Mouse (Mus musculus) heart, embryonic 12.5 days (tissue): ENCODE measurements around the gene Fmnl2. TPM values are rescaled to one million over a fixed set of nuclear protein-coding genes. Genes with fewer than 3 reads are reported as not detected.
A peak's percentile ranks its signal among the peaks of the same experiment; 100 is the strongest.

ENCODE experiments used
- ATAC-seq: fragments of 200-750 bp; cut with Nextera tagmentation; 2 replicates; pipeline ENCODE4 v1.8.0; 2017; ENCODE audit warnings: moderate TSS enrichment, moderate library complexity; ENCODE audit not compliant: insufficient number of reproducible peaks, low FRiP score
- H3K27ac ChIP-seq: fragments of 300-500 bp; sonication (generic); 2 replicates; pipeline ENCODE4 v1.5.1; 2016; ENCODE audit warnings: mild to moderate bottlenecking, moderate library complexity; ENCODE audit not compliant: poor library complexity, severe bottlenecking
- H3K27me3 ChIP-seq: fragments of 300-500 bp; sonication (generic); replicated peaks from 2 replicates; pipeline ENCODE4 v1.6.1; 2016; ENCODE audit warnings: mild to moderate bottlenecking, moderate library complexity
- H3K36me3 ChIP-seq: fragments of 300-500 bp; sonication (generic); 2 replicates; pipeline ENCODE4 v1.6.1; 2016; ENCODE audit warnings: mild to moderate bottlenecking, moderate library complexity
- H3K4me1 ChIP-seq: fragments of 300-500 bp; sonication (generic); replicated peaks from 2 replicates; pipeline ENCODE4 v1.6.1; 2016; ENCODE audit warnings: mild to moderate bottlenecking
- H3K4me2 ChIP-seq: fragments of 300-500 bp; sonication (generic); 2 replicates; pipeline ENCODE4 v1.6.1; 2016; ENCODE audit warnings: mild to moderate bottlenecking, moderate library complexity
- H3K4me3 ChIP-seq: fragments of 300-500 bp; sonication (generic); 2 replicates; pipeline ENCODE4 v1.5.1; 2016; ENCODE audit warnings: mild to moderate bottlenecking
- H3K9ac ChIP-seq: fragments of 300-500 bp; sonication (generic); 2 replicates; pipeline ENCODE4 v1.6.1; 2016; ENCODE audit warnings: mild to moderate bottlenecking, moderate library complexity
- H3K9me3 ChIP-seq: fragments of 300-500 bp; sonication (generic); replicated peaks from 2 replicates; pipeline ENCODE4 v1.6.1; 2016; ENCODE audit warnings: mild to moderate bottlenecking, moderate library complexity
- WGBS: fragments of 180-500 bp; shearing (Covaris S2); methylation state at CpG from one replicate; pipeline ENCODE4 v1.1.7; 2016; 5-methylcytosine and 5-hydroxymethylcytosine counted together
- polyA plus RNA-seq: library from polyadenylated mRNA; unstranded; fragments of >200 nt; fragmentation: Nextera tagmentation; extraction: Ambion mirVana; gene quantifications from 2 replicates; pipeline ENCODE4 v1.2.1, GENCODE M21; 2016

The Fmnl2 gene
- polyA plus RNA-seq, 1 experiment from 2014 or later, result 1.1 TPM

DNA sequence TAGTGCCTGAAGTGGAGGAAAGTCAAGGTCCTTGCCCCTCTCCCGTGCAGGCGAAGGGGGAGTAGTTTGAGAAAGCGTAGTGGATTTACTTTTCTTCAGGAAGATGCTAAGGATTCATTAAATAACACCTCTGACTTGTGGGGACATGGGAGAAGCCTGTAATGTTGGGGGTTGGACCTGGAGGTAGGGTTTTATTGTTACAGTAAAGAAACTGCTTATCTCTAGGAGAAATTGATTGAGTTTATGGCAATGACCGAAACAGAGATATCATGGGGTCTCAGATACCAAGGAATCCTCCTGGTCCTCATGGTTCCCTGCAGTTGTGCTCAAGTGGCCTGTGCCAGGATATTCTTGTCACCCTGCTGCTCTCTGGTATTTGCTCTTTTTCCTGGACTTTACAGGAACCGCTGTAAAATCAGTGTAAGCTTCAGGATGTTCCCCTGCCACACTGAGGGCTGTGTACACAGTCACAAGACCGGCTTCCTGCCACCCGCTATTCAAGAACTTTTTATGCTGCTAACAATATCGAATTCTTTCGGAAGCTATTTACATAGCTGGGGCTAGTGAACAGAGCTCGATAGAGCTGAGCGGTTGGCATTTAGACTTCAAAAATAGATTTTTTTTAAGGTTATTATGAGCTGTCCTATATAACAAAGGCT lies 130.1 kb downstream of the Fmnl2 start:
- no peaks in the 10 kb centered on the region for H3K36me3 ChIP-seq
- H3K27me3 ChIP-seq, result no peaks in the 10 kb centered on the region
- H3K9ac ChIP-seq, result no peak overlapping the region
- H3K4me1 ChIP-seq, result peaks cover 15% of the 10 kb centered on the region
- no peak overlapping the region for H3K4me2 ChIP-seq
- WGBS, result 67% methylated on average over 11 of the region's 11 CpGs
- H3K4me3 ChIP-seq, result no peak overlapping the region
- no peak overlapping the region for H3K27ac ChIP-seq
- peak; percentile 39; the same call in 1 of the 2 replicates for ATAC-seq
- H3K9me3 ChIP-seq, result no peaks in the 10 kb centered on the region

DNA sequence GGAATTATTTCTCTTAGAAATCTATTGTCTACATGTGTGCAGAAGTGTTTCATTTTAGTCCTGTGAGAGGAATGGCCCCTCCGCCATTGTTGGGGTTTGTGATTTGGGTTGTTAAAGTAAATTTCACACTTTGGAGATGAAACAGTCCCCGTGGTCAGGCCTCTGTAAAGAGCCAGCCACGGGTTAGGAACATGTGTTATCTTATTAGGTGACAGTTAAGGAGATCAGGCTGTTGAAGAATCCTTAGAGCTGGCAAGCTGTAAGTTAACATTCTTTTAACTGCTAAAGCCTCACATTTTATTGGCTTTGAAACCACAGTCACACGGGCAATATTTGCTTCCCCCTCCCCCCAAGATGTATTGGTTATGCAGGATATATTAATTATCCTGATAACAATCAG lies 131.7 kb downstream of the Fmnl2 start:
- Histone ChIP-seq H3K27me3 (no peaks in the 10 kb centered on the region), H3K9ac (no peak overlapping the region), H3K9me3 (no peaks in the 10 kb centered on the region), H3K4me2 (no peak overlapping the region), H3K4me1 (peaks cover 15% of the 10 kb centered on the region), H3K4me3 (no peak overlapping the region), H3K27ac (no peak overlapping the region), H3K36me3 (no peaks in the 10 kb centered on the region)
- no peak for ATAC-seq
- WGBS, result 59% methylated on average over 4 of the region's 4 CpGs

- Histone ChIP-seq H3K4me1 (0 out of 2 replicates have a peak, but pooled peaks cover 4% of the 10 kb centered on the region), H3K9ac (no peak overlapping the region), H3K4me2 (no peak overlapping the region), H3K36me3 (no peaks in the 10 kb centered on the region), H3K27me3 (no peaks in the 10 kb centered on the region), H3K4me3 (no peak overlapping the region), H3K9me3 (no peaks in the 10 kb centered on the region), H3K27ac (no peak overlapping the region)
- 61% methylated on average over 9 of the region's 9 CpGs for WGBS
- ATAC-seq, result no peak
These were observed 133.4 kb downstream of the Fmnl2 start for GRCm38 (mm10) chr2:52990874-52991687.

- Histone ChIP-seq H3K4me2 (no peak overlapping the region), H3K4me1 (0 out of 2 replicates have a peak, but pooled peaks cover 4% of the 10 kb centered on the region), H3K9ac (no peak overlapping the region), H3K27ac (no peak overlapping the region), H3K9me3 (no peaks in the 10 kb centered on the region), H3K36me3 (no peaks in the 10 kb centered on the region), H3K27me3 (no peaks in the 10 kb centered on the region), H3K4me3 (no peak overlapping the region)
- no peak for ATAC-seq
- 53% methylated on average over 5 of the region's 5 CpGs for WGBS
These were observed 134.1 kb downstream of the Fmnl2 start for GRCm38 (mm10) chr2:52991688-52992194.

DNA sequence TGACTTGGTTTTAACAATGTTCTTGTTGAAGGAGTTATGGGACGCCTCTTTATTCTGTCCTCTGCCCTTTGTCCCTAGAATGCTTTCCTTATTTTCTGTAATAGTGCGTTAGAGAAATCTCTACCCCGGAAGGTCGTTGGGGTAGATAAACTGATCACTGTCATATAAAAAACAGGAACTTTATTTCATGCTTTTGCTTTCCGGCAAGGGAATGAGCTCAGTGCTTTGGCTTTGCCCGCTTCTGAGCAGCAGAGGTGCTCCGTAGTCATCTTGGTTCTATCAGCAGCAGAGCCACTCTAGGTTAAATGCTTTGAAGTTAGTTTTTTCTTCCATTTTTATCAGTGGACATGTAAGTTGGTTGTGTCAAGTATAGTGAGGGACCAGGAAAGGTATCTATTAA lies 135.6 kb downstream of the Fmnl2 start:
- no peak for ATAC-seq
- 71% methylated on average over 7 of the region's 7 CpGs for WGBS
- Histone ChIP-seq H3K4me3 (no peak overlapping the region), H3K27me3 (no peaks in the 10 kb centered on the region), H3K9ac (no peak overlapping the region), H3K36me3 (no peaks in the 10 kb centered on the region), H3K9me3 (no peaks in the 10 kb centered on the region), H3K4me1 (0 out of 2 replicates have a peak, but pooled peaks cover 4% of the 10 kb centered on the region), H3K27ac (no peak overlapping the region), H3K4me2 (no peak overlapping the region)

GRCm38 (mm10) chr2:52994526-52994925 lies 136.9 kb downstream of the Fmnl2 start:
- Histone ChIP-seq H3K27ac (no peak overlapping the region), H3K36me3 (no peaks in the 10 kb centered on the region), H3K4me2 (no peak overlapping the region), H3K4me1 (0 out of 2 replicates have a peak, but pooled peaks cover 4% of the 10 kb centered on the region), H3K27me3 (no peaks in the 10 kb centered on the region), H3K9me3 (no peaks in the 10 kb centered on the region), H3K9ac (no peak overlapping the region), H3K4me3 (no peak overlapping the region)
- WGBS, result 80% methylated on average over 9 of the region's 9 CpGs
- no peak for ATAC-seq

DNA sequence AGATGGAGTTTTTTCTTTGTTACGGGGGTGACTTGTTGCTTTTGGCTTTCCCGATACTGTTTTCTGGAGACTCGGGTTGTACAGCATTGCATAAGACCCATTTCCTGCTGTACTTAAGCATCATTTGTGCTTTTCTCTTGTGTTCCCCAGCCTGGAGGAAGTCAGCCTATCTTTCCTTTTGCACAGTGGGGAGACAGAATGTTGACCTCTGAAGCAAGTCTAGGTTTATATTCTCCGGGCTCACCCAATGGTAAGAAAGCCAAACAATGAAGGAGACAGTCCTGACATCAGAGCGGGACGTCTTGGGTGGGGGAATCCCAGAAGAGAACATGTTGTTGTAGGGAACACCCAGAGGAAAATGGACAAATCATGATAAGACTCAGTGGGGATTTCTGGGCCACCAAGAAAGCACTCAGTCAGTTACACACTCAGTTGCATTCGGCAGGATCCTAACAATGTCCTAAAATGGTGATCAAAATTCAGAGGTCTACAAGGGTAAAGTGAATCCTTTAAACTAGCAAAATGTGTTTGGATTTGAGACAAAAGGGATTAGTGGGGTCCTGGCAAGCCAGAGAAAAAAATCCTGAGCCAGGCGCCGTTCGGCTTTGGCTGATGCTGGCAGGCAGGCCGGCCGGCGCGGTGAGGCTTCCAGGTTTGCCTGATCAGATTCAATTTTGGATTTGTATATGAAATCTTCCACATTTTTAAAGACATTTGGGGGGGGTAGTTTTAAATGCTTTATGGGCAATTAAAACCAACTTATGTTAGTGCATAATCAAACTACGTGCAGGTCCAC lies 140.5 kb downstream of the Fmnl2 start:
- no peaks in the 10 kb centered on the region for H3K4me1 ChIP-seq
- no peaks in the 10 kb centered on the region for H3K27me3 ChIP-seq
- no peak overlapping the region for H3K4me2 ChIP-seq
- no peaks in the 10 kb centered on the region for H3K9me3 ChIP-seq
- H3K36me3 ChIP-seq, result no peaks in the 10 kb centered on the region
- H3K4me3 ChIP-seq, result no peak overlapping the region
- no peak for ATAC-seq
- no peak overlapping the region for H3K27ac ChIP-seq
- no peak overlapping the region for H3K9ac ChIP-seq
- 71% methylated on average over 15 of the region's 15 CpGs for WGBS

GRCm38 (mm10) chr2:52999524-52999969 lies 141.9 kb downstream of the Fmnl2 start:
- Histone ChIP-seq H3K4me1 (peaks cover 5% of the 10 kb centered on the region), H3K9ac (no peak overlapping the region), H3K36me3 (no peaks in the 10 kb centered on the region), H3K4me2 (no peak overlapping the region), H3K27me3 (no peaks in the 10 kb centered on the region), H3K27ac (no peak overlapping the region), H3K4me3 (no peak overlapping the region), H3K9me3 (no peaks in the 10 kb centered on the region)
- ATAC-seq, result no peak
- WGBS, result 47% methylated on average over 3 of the region's 3 CpGs

GRCm38 (mm10) chr2:53000446-53000845 lies 142.8 kb downstream of the Fmnl2 start:
- 85% methylated on average over 3 of the region's 3 CpGs for whole genome bisulfite sequencing
- H3K9ac ChIP-seq, result no peak overlapping the region
- H3K4me1 ChIP-seq, result peaks cover 5% of the 10 kb centered on the region
- H3K36me3 ChIP-seq, result no peaks in the 10 kb centered on the region
- ATAC-seq, result no peak
- no peaks in the 10 kb centered on the region for H3K27me3 ChIP-seq
- no peaks in the 10 kb centered on the region for H3K9me3 ChIP-seq
- no peak overlapping the region for H3K4me2 ChIP-seq
- no peak overlapping the region for H3K4me3 ChIP-seq
- H3K27ac ChIP-seq, result no peak overlapping the region

DNA sequence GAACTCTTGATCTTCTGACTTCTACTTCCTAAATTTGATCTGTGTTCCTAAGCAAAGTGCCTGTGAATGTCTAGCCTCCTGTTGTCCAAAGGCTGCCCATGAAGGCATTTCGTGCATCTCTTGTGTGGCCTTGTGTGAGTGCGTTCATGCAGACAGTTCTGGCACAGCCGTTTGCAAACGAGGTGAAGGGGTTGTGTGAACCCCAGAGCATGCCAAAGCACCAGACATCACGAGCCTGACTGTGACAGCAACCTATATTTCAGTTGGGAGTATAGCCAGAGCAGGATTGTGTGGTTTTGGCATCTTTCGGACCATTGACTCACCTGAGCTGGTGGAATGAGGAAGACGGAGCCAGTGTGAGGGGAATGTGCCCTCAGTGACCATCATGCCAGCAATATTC lies 148.5 kb downstream of the Fmnl2 start:
- Histone ChIP-seq H3K4me2 (no peak overlapping the region), H3K27me3 (no peaks in the 10 kb centered on the region), H3K4me3 (no peak overlapping the region), H3K9me3 (no peaks in the 10 kb centered on the region), H3K36me3 (no peaks in the 10 kb centered on the region), H3K27ac (no peak overlapping the region), H3K4me1 (peaks cover 10% of the 10 kb centered on the region), H3K9ac (no peak overlapping the region)
- 81% methylated on average over 7 of the region's 7 CpGs for WGBS
- no peak for ATAC-seq

- Histone ChIP-seq H3K4me2 (no peak overlapping the region), H3K27ac (no peak overlapping the region), H3K9me3 (no peaks in the 10 kb centered on the region), H3K9ac (no peak overlapping the region), H3K27me3 (no peaks in the 10 kb centered on the region), H3K4me3 (no peak overlapping the region), H3K36me3 (no peaks in the 10 kb centered on the region), H3K4me1 (peaks cover 11% of the 10 kb centered on the region)
- 12% methylated on average over 5 of the region's 5 CpGs for WGBS
- no peak for ATAC-seq
These were observed 149.5 kb downstream of the Fmnl2 start for GRCm38 (mm10) chr2:53007142-53007541.
